Mouse (Mus musculus): ENCODE results near the gene Braf.

The Braf gene

GRCm38 (mm10) chr6:39556900-39557659 is 168.2 kb downstream of the Braf start:
- 2% methylated on average over 54 of the region's 54 CpGs for WGBS

- WGBS: 76% methylated on average over 2 of the region's 2 CpGs
Measured at GRCm38 (mm10) chr6:39555648-39555945, 169.7 kb downstream of the Braf start.

- WGBS: 76% methylated on average over 12 of the region's 12 CpGs
Measured at GRCm38 (mm10) chr6:39554888-39555647, 170.2 kb downstream of the Braf start.
